Mouse (Mus musculus): ENCODE data around the gene G430095P16Rik. TPM values are rescaled to one million over a fixed set of nuclear protein-coding genes. Genes with fewer than 3 reads are reported as not detected.
A peak's percentile ranks its signal among the peaks of the same experiment; 100 is the strongest.

Gene G430095P16Rik
- 3.2 and 4.1 TPM in 2 replicates for polyA plus RNA-seq (2015; fragmentation: Nextera tagmentation; extraction: Ambion mirVana)

GRCm38 (mm10) chr8:84722850-84723570, at the start of gene G430095P16Rik:
G430095P16Rik (plus strand) TSS chr8:84723007.
- Histone ChIP-seq H3K9me3 (replicated peaks; ENCODE audit: control insufficient read depth, low read length) (no peaks in the 10 kb centered on the region), H3K4me1 (ENCODE audit: control insufficient read depth, insufficient read depth, low read length) (peaks cover 45% of the 10 kb centered on the region), H3K9ac (ENCODE audit: low read length) (peak within 1 kb of the TSS; percentile 65), H3K27me3 (ENCODE audit: control insufficient read depth, insufficient read depth, low read length) (no peaks in the 10 kb centered on the region), H3K4me3 (replicated peaks; ENCODE audit: low read length) (peak within 1 kb of the TSS; percentile 10), H3K27ac (ENCODE audit: low read length) (peak within 1 kb of the TSS; percentile 99), H3K4me2 (ENCODE audit: low read depth, low read length) (peak within 1 kb of the TSS; percentile 42), H3K36me3 (ENCODE audit: control insufficient read depth, insufficient read depth, low read length) (no peaks in the 10 kb centered on the region)
- WGBS, result 5% methylated on average over 10 of the region's 10 CpGs
- peak; percentile 94 for ATAC-seq (ENCODE audit: insufficient read depth, low FRiP score)

GRCm38 (mm10) chr8:84677305-84677704, 45.5 kb upstream of the G430095P16Rik start:
- Histone ChIP-seq H3K36me3 (ENCODE audit: control insufficient read depth, insufficient read depth, low read length) (peaks cover 16% of the 10 kb centered on the region; the same call in 1 of the 2 replicates), H3K9me3 (replicated peaks; ENCODE audit: control insufficient read depth, low read length) (no peaks in the 10 kb centered on the region)

GRCm38 (mm10) chr8:84681476-84681875, 41.3 kb upstream of the G430095P16Rik start:
- no peaks in the 10 kb centered on the region for H3K27me3 ChIP-seq (ENCODE audit: control insufficient read depth, insufficient read depth, low read length)
- no peak overlapping the region for H3K27ac ChIP-seq (ENCODE audit: low read length)
- H3K36me3 ChIP-seq (ENCODE audit: control insufficient read depth, insufficient read depth, low read length), result no peaks in the 10 kb centered on the region
- no peak overlapping the region; the same call in 1 of the 2 replicates for H3K9ac ChIP-seq (ENCODE audit: low read length)
- H3K4me2 ChIP-seq (ENCODE audit: low read depth, low read length), result no peak overlapping the region
- 85% methylated on average over 2 of the region's 2 CpGs for WGBS
- H3K9me3 ChIP-seq (replicated peaks; ENCODE audit: control insufficient read depth, low read length), result no peaks in the 10 kb centered on the region
- no peak for ATAC-seq (ENCODE audit: insufficient read depth, low FRiP score)
- H3K4me3 ChIP-seq (replicated peaks; ENCODE audit: low read length), result no peak overlapping the region
- peaks cover 11% of the 10 kb centered on the region; the same call in 1 of the 2 replicates for H3K4me1 ChIP-seq (ENCODE audit: control insufficient read depth, insufficient read depth, low read length)

More at GRCm38 (mm10) chr8:84677305-84677704, 45.5 kb upstream of the G430095P16Rik start:
- Histone ChIP-seq H3K4me1 (ENCODE audit: control insufficient read depth, insufficient read depth, low read length) (no peaks in the 10 kb centered on the region), H3K4me3 (replicated peaks; ENCODE audit: low read length) (no peak overlapping the region), H3K4me2 (ENCODE audit: low read depth, low read length) (no peak overlapping the region), H3K27ac (ENCODE audit: low read length) (no peak overlapping the region), H3K9ac (ENCODE audit: low read length) (no peak overlapping the region), H3K27me3 (ENCODE audit: control insufficient read depth, insufficient read depth, low read length) (no peaks in the 10 kb centered on the region)
- WGBS, result 89% methylated on average over 5 of the region's 5 CpGs
- ATAC-seq (ENCODE audit: insufficient read depth, low FRiP score), result no peak

- Histone ChIP-seq H3K4me1 (ENCODE audit: control insufficient read depth, insufficient read depth, low read length) (peaks cover 11% of the 10 kb centered on the region; the same call in 1 of the 2 replicates), H3K36me3 (ENCODE audit: control insufficient read depth, insufficient read depth, low read length) (no peaks in the 10 kb centered on the region), H3K4me2 (ENCODE audit: low read depth, low read length) (no peak overlapping the region), H3K27me3 (ENCODE audit: control insufficient read depth, insufficient read depth, low read length) (no peaks in the 10 kb centered on the region), H3K9me3 (replicated peaks; ENCODE audit: control insufficient read depth, low read length) (no peaks in the 10 kb centered on the region), H3K4me3 (replicated peaks; ENCODE audit: low read length) (no peak overlapping the region), H3K27ac (ENCODE audit: low read length) (no peak overlapping the region), H3K9ac (ENCODE audit: low read length) (no peak overlapping the region)
- no peak for ATAC-seq (ENCODE audit: insufficient read depth, low FRiP score)
- WGBS, result 85% methylated on average over 2 of the region's 2 CpGs
These were observed 40.5 kb upstream of the G430095P16Rik start for GRCm38 (mm10) chr8:84682257-84682656.

GRCm38 (mm10) chr8:84684537-84684936, 38.3 kb upstream of the G430095P16Rik start:
- no peak overlapping the region for H3K9ac ChIP-seq (ENCODE audit: low read length)
- H3K36me3 ChIP-seq (ENCODE audit: control insufficient read depth, insufficient read depth, low read length), result no peaks in the 10 kb centered on the region
- no peaks in the 10 kb centered on the region for H3K27me3 ChIP-seq (ENCODE audit: control insufficient read depth, insufficient read depth, low read length)
- H3K4me3 ChIP-seq (replicated peaks; ENCODE audit: low read length), result no peak overlapping the region
- no peak for ATAC-seq (ENCODE audit: insufficient read depth, low FRiP score)
- no peak overlapping the region for H3K4me2 ChIP-seq (ENCODE audit: low read depth, low read length)
- no peaks in the 10 kb centered on the region for H3K9me3 ChIP-seq (replicated peaks; ENCODE audit: control insufficient read depth, low read length)
- no peak overlapping the region for H3K27ac ChIP-seq (ENCODE audit: low read length)
- 60% methylated on average over 3 of the region's 3 CpGs for WGBS
- H3K4me1 ChIP-seq (ENCODE audit: control insufficient read depth, insufficient read depth, low read length), result peaks cover 18% of the 10 kb centered on the region

- Histone ChIP-seq H3K4me2 (ENCODE audit: low read depth, low read length) (peak within 1 kb of the TSS; percentile 82), H3K9ac (ENCODE audit: low read length) (peak within 1 kb of the TSS; percentile 100), H3K27ac (ENCODE audit: low read length) (peak within 1 kb of the TSS; percentile 96), H3K4me3 (replicated peaks; ENCODE audit: low read length) (peak within 1 kb of the TSS; percentile 100), H3K4me1 (ENCODE audit: control insufficient read depth, insufficient read depth, low read length) (peaks cover 29% of the 10 kb centered on the region), H3K27me3 (ENCODE audit: control insufficient read depth, insufficient read depth, low read length) (no peaks in the 10 kb centered on the region), H3K9me3 (replicated peaks; ENCODE audit: control insufficient read depth, low read length) (no peaks in the 10 kb centered on the region), H3K36me3 (ENCODE audit: control insufficient read depth, insufficient read depth, low read length) (no peaks in the 10 kb centered on the region)
- ATAC-seq (ENCODE audit: insufficient read depth, low FRiP score), result peak; percentile 19; the same call in 1 of the 2 replicates
- 10% methylated on average over 20 of the region's 20 CpGs for WGBS
These were observed 36.4 kb upstream of the G430095P16Rik start, which contains the start of gene Trmt1 for GRCm38 (mm10) chr8:84686191-84687002. Trmt1 (plus strand) TSS chr8:84686307.

GRCm38 (mm10) chr8:84687003-84687704, 35.7 kb upstream of the G430095P16Rik start:
- Histone ChIP-seq H3K27ac (ENCODE audit: low read length) (peak overlapping the region; percentile 96), H3K9me3 (replicated peaks; ENCODE audit: control insufficient read depth, low read length) (no peaks in the 10 kb centered on the region), H3K36me3 (ENCODE audit: control insufficient read depth, insufficient read depth, low read length) (no peaks in the 10 kb centered on the region), H3K27me3 (ENCODE audit: control insufficient read depth, insufficient read depth, low read length) (no peaks in the 10 kb centered on the region), H3K9ac (ENCODE audit: low read length) (peak overlapping the region; percentile 100), H3K4me3 (replicated peaks; ENCODE audit: low read length) (peak overlapping the region; percentile 100), H3K4me2 (ENCODE audit: low read depth, low read length) (peak overlapping the region; percentile 82), H3K4me1 (ENCODE audit: control insufficient read depth, insufficient read depth, low read length) (peaks cover 29% of the 10 kb centered on the region)
- ATAC-seq (ENCODE audit: insufficient read depth, low FRiP score), result peak; percentile 41
- 1% methylated on average over 57 of the region's 62 CpGs for WGBS

GRCm38 (mm10) chr8:84687705-84688100, 35.1 kb upstream of the G430095P16Rik start, which contains the start of gene Nacc1:
Nacc1 (minus strand) TSS chr8:84687862.
- Histone ChIP-seq H3K4me3 (replicated peaks; ENCODE audit: low read length) (peak within 1 kb of the TSS; percentile 100), H3K36me3 (ENCODE audit: control insufficient read depth, insufficient read depth, low read length) (no peaks in the 10 kb centered on the region), H3K9ac (ENCODE audit: low read length) (peak within 1 kb of the TSS; percentile 100), H3K9me3 (replicated peaks; ENCODE audit: control insufficient read depth, low read length) (no peaks in the 10 kb centered on the region), H3K27me3 (ENCODE audit: control insufficient read depth, insufficient read depth, low read length) (no peaks in the 10 kb centered on the region), H3K4me1 (ENCODE audit: control insufficient read depth, insufficient read depth, low read length) (peaks cover 29% of the 10 kb centered on the region), H3K4me2 (ENCODE audit: low read depth, low read length) (peak within 1 kb of the TSS; percentile 82), H3K27ac (ENCODE audit: low read length) (peak within 1 kb of the TSS; percentile 96)
- WGBS, result under 1% methylated on average over 36 of the region's 37 CpGs
- ATAC-seq (ENCODE audit: insufficient read depth, low FRiP score), result peak; percentile 85

Data from stomach, embryonic 16.5 days (tissue).